Mouse (Mus musculus) monocyte, adult 5-6 weeks (primary cell): ENCODE data around the gene Pip4k2c. TPM values are rescaled to one million over a fixed set of nuclear protein-coding genes. Genes with fewer than 3 reads are reported as not detected.
"Not testable (repeated sequence)": the region's sequence is repeated elsewhere in the genome, so short reads cannot be mapped to it uniquely, and the experiment has no call there.

ENCODE experiments used
- ATAC-seq: fragments of 153-309, 156-312 bp; replicated peaks from 2 replicates; pipeline ENCODE4 v1.8.0; 2017; ENCODE audit warnings: mild to moderate bottlenecking; ENCODE audit not compliant: low TSS enrichment, insufficient number of reproducible peaks, severe bottlenecking, poor library complexity, low FRiP score
- total RNA-seq: library from RNA; stranded (forward); fragments of 200-1000, 200-491, 200-594 nt; gene quantifications from 3 replicates; pipeline ENCODE4 v1.2.3, GENCODE M21; 2017

Pip4k2c gene
- total RNA-seq, 1 experiment from 2014 or later, result 15.7 TPM

DNA sequence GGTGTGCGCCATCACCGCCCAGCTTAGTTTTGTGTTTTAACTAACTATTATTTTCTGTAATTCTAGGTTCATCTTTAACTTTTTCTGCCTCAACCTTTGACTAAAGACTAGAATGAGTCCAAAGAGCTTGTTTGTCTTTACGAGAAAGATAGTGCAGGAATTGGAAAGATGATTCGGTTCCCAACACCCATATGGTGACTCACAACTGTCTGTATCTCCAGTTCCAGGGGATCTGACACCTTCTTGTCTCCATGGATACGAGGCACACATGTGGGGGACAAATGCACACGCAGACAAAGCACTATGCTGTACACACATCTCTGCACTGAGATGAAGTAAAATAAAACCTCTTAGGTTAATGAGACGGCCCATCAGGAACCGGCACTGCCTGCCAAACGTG is 51.3 kb downstream of the Pip4k2c start:
- ATAC-seq, result no peak

DNA sequence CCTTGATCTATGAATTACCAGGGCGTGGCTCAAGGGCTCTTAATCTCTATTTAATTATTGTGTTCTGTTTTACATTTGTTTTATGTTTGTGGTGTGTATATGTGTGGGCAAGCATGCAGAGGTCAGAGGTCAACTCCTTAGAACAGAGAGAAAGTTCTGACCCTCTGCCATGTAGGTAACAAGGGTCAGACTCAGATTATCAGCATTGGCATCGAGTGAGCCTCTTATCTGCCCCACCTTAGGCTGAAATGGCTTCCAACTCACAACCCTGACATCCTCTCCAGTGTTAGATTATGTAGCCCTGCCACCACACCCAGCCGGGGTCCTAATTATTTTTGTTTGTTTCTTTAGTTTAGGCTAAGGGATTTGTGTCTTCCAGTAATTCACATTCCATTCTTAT is 52.9 kb downstream of the Pip4k2c start:
- no peak for ATAC-seq

DNA sequence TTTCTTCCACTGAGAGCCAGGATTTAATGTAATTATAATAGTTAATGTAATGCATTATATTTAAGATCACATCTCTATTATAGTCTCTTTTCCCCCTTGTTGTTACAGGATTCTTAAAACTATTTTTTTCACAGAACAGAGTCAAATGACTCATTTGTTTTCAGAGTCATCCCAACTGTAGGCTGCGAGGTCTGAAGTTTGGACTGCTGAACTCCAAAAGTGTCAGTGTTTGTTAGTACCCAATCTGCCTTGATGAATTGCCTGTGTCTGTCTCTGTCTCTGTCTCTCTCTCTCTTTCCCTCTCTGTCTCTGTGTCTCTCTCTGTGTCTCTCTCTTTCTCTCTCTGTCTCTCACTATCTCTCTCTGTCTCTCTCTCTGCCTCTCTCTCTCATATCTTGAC is 54.9 kb downstream of the Pip4k2c start:
- ATAC-seq, result no peak

DNA sequence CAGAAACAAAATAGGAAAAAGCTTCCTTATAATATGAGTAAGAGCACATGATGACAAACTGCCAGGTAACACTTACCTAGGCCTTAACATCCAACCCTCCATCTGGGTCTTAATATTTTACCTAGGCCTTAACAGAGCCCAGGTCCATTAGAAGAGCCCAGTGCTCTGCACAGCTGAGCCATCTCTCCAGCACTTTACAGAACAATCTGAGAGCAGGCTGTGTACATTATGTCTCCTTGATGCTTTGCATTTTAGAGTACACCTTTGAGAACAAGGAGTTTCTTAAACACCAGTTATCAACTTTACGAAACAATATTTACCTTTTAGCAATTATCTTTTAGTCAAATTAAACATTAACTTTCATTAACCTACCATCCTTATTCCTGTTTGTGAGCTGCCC is 55.3 kb downstream of the Pip4k2c start:
- ATAC-seq, result no peak

DNA sequence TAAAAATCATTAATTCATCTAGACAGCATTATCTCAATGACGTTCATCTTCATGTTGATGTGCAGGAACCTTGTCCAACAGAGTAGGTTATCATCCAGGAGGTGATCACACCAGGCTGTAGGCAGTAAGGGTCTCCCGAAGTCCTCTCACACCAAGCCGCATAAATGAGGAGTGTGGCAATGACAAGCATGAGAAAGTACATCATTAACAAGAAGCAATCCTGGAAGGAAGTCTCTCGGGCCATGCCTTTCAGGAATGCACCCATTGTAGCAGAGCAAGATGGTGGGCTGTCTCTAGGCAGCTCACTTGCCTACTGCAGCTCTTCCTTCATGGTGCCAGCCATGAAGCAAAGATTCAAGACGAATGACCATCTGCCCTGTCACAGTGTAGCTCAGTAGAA is 56.7 kb downstream of the Pip4k2c start:
- no peak for ATAC-seq

DNA sequence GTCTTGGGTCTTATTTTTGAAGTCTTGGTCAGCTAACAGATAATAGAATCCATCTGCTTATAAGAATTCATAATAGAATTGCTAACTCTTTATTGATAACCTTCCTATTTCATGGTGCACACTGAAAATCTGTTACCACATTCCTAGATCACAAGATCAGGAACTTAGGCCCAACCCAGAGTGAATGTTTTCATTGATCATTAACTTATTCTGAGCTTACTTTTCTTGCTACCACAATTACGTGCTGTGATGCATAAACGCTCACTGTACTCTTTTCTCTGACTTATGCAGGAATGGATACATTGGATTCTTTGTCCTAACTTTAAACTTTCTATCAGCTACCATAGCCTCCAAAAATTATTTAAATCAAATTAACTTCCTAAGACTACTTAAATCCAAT is 57.1 kb downstream of the Pip4k2c start:
- ATAC-seq, result no peak

DNA sequence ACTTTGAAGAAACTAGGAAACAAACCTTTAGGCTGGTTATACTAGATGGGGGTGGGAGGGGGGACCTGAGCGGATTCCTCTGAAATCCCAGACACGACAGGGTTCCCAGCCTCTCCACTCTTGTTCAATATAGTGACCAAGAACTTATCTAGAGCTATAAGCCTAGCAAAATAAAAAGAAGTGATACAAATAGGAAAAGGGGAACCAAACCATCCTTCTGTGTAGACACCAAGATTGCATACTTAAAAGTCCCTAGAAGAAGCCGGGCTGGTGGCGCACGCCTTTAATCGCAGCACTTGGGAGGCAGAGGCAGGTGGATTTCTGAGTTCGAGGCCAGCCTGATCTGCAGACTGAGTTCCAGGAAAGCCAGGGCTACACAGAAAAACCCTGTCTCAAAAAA is 58.1 kb downstream of the Pip4k2c start:
- 0 out of 2 replicates have a peak, but pooled peaks have one; percentile 63 for ATAC-seq

DNA sequence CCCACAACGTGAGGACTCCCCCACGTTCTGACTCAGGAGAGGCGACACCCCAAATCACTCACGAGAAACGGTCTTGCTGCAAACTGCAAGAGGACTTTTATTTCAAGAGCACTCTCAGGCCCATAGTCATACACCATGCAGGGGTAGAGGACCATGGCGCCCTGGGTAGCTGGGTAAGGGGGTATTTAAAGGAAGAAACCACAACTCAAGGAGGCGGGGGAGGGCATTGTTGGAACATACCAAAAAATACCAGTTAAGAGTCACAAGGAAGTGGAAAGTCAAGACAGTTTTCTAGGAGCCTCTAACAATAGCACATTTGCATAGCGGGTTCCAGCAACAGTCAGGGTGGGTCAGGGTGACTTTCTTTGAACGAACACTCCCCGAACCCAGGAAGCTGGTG is 58.8 kb downstream of the Pip4k2c start:
- not testable (repeated sequence) for ATAC-seq

DNA sequence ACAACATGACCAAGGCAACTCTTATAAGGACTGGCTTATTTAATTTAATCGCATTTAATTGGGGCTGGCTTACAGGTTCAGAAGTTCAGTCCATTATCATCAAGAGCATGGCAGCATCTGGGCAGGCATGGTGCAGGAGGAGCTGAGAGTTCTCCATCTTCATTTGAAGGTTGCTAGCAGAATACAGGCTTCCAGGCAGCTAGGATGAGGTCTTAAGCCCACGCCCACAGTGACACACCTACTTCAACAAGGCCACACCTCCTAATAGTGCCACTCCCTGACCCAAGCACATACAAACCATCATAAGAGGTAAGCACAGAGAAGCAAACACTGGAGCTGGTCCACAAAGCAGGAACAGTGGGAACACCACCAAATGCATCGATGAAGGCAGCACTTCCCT is 60.2 kb downstream of the Pip4k2c start:
- ATAC-seq, result not testable (repeated sequence)

DNA sequence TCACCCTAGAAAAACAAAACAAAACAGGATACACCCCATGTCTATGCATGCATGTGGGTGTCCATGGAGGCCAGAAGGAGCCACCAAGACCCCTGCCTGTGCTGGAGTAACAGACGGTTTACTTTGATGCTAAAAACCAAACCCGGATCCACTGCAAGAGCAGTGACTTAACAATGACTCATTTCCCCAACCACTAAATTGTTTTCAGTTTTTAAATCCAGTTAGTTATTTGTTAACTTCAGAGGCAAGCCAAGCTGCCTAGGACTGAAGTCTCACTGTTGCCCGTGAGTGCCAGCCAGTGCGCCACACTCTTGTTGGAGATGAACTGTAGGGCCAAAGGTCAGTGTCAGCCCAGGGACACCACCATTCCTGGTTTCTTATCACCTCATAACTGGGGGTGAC is 60.9 kb downstream of the Pip4k2c start:
- ATAC-seq, result no peak; the same call in 1 of the 2 replicates

DNA sequence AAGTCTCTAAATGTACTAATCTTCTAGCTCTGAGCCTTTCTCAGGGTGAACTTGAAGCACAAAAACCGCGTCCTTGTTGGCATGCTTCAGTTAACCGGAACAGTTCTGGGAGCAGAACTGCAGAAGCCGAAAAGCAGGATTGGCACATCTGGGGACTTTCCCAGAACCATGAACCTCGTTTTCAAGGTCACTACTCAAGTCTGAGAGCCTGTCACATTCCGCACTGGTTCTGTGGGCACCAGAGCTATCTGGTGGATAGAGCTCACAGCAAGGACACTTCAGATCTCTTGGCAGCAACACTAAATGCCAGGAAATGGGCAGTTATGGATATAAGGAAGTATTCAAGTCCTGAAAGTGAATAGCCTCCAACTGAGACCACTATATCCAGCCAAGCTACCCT is 64.2 kb downstream of the Pip4k2c start:
- ATAC-seq, result no peak

Other genes starting within 250 kb of the Pip4k2c start
- 36.2 to 38.6 TPM (median 37.6 TPM) in 3 replicates for gene Ctdsp2, start 232.9 kb downstream of the Pip4k2c start, total RNA-seq
- gene Avil, start 210.9 kb downstream of the Pip4k2c start, total RNA-seq, result 1.1 to 13.0 TPM (median 4.4 TPM) in 3 replicates
- gene Tsfm, start 180.7 kb downstream of the Pip4k2c start, total RNA-seq, result 8.5 to 14.3 TPM (median 13.9 TPM) in 3 replicates
- gene Mettl1, start 170.2 kb downstream of the Pip4k2c start, total RNA-seq, result 1.3 to 5.1 TPM (median 1.6 TPM) in 3 replicates
- gene Eef1akmt3, start 170.1 kb downstream of the Pip4k2c start, total RNA-seq, result 0.39 TPM in 1 of 3 replicates, not detected in the others
- gene Cyp27b1, start 163.3 kb downstream of the Pip4k2c start, total RNA-seq, result not detected in 3 replicates
- 1.6 TPM in 1 of 3 replicates, not detected in the others for gene March9, start 151.4 kb downstream of the Pip4k2c start, total RNA-seq
- 23.3 to 49.4 TPM (median 23.9 TPM) in 3 replicates for gene Cdk4, start 148.1 kb downstream of the Pip4k2c start, total RNA-seq
- gene Tspan31, start 141.3 kb downstream of the Pip4k2c start, total RNA-seq, result 38.1 to 49.9 TPM (median 47.0 TPM) in 3 replicates
- gene Agap2, start 136.3 kb downstream of the Pip4k2c start, total RNA-seq, result 31.1 to 112 TPM (median 48.9 TPM) in 3 replicates
- 253 to 285 TPM (median 262 TPM) in 3 replicates for gene Os9, start 90.5 kb downstream of the Pip4k2c start, total RNA-seq
- 166 to 275 TPM (median 211 TPM) in 3 replicates for gene B4galnt1, start 46.4 kb downstream of the Pip4k2c start, total RNA-seq
- gene Slc26a10, start 30.9 kb downstream of the Pip4k2c start, total RNA-seq, result 3.2 to 4.2 TPM (median 3.5 TPM) in 3 replicates
- 1.9 TPM in 1 of 3 replicates, not detected in the others for gene Arhgef25, start 21.5 kb downstream of the Pip4k2c start, total RNA-seq
- 3.8 to 17.3 TPM (median 8.8 TPM) in 3 replicates for gene Dtx3, start 15.9 kb downstream of the Pip4k2c start, total RNA-seq
- 0.19 to 0.48 TPM in 2 of 3 replicates, not detected in the other for gene Kif5a, start 51.8 kb upstream of the Pip4k2c start, total RNA-seq
- 89.0 to 104 TPM (median 92.1 TPM) in 3 replicates for gene Dctn2, start 54.8 kb upstream of the Pip4k2c start, total RNA-seq
- 4.2 to 15.5 TPM (median 12.1 TPM) in 3 replicates for gene Mbd6, start 77.4 kb upstream of the Pip4k2c start, total RNA-seq
- 56.6 to 72.2 TPM (median 64.5 TPM) in 3 replicates for gene Mars, start 100.2 kb upstream of the Pip4k2c start, total RNA-seq
- gene Arhgap9, start 110.4 kb upstream of the Pip4k2c start, total RNA-seq, result 101 to 125 TPM (median 109 TPM) in 3 replicates
- not detected in 3 replicates for gene Gli1, start 130.4 kb upstream of the Pip4k2c start, total RNA-seq
- gene Inhbe, start 142.8 kb upstream of the Pip4k2c start, total RNA-seq, result not detected in 3 replicates
- not detected in 3 replicates for gene Inhbc, start 158.8 kb upstream of the Pip4k2c start, total RNA-seq
- 32.1 to 81.2 TPM (median 33.7 TPM) in 3 replicates for gene R3hdm2, start 168.7 kb upstream of the Pip4k2c start, total RNA-seq